Mouse (Mus musculus): ENCODE results near the gene Cdiptos.

The Cdiptos gene

GRCm38 (mm10) chr7:126923999-126924398 lies 51.9 kb downstream of the Cdiptos start:
- no peak for DNase-seq (ENCODE audit: low spot score)

- DNase-seq (ENCODE audit: low spot score) = no peak
Observed at GRCm38 (mm10) chr7:126922624-126923060, 53.3 kb downstream of the Cdiptos start, which contains the start of gene Tmem219. Gene Tmem219 (minus strand): TSS chr7:126922917.
